Mouse (Mus musculus): ENCODE results near the gene Anks4b. TPM values are rescaled to one million over a fixed set of nuclear protein-coding genes. Genes with fewer than 3 reads are reported as not detected.

Anks4b gene
- polyA plus RNA-seq, 1 experiment from 2014 or later = not detected

GRCm38 (mm10) chr7:120192207-120192606 lies 18.5 kb downstream of the Anks4b start:
- Histone ChIP-seq H3K36me3 (replicated peaks; ENCODE audit: control insufficient read depth, insufficient read depth, low read depth, low read length) (no peaks in the 10 kb centered on the region), H3K9me3 (replicated peaks; ENCODE audit: control insufficient read depth, low read length) (no peaks in the 10 kb centered on the region), H3K4me2 (ENCODE audit: low read depth, low read length) (no peak overlapping the region), H3K4me3 (ENCODE audit: low read depth, low read length) (no peak overlapping the region), H3K9ac (replicated peaks; ENCODE audit: low read length) (no peak overlapping the region), H3K4me1 (ENCODE audit: control insufficient read depth, insufficient read depth, low read length) (no peaks in the 10 kb centered on the region), H3K27ac (replicated peaks; ENCODE audit: low read depth, low read length) (no peak overlapping the region), H3K27me3 (ENCODE audit: control insufficient read depth, insufficient read depth, low read length) (no peaks in the 10 kb centered on the region)
- no peak for ATAC-seq (replicated peaks; ENCODE audit: insufficient number of reproducible peaks, low FRiP score, low TSS enrichment, low read depth)
- WGBS = 52% methylated on average over 3 of the region's 3 CpGs
- no peak for DNase-seq (ENCODE audit: low spot score)

- H3K27ac ChIP-seq (replicated peaks; ENCODE audit: low read depth, low read length) = no peak overlapping the region
- H3K9ac ChIP-seq (replicated peaks; ENCODE audit: low read length) = no peak overlapping the region
- no peaks in the 10 kb centered on the region for H3K9me3 ChIP-seq (replicated peaks; ENCODE audit: control insufficient read depth, low read length)
- no peak overlapping the region for H3K4me3 ChIP-seq (ENCODE audit: low read depth, low read length)
- no peak for ATAC-seq (replicated peaks; ENCODE audit: insufficient number of reproducible peaks, low FRiP score, low TSS enrichment, low read depth)
- no peaks in the 10 kb centered on the region for H3K27me3 ChIP-seq (ENCODE audit: control insufficient read depth, insufficient read depth, low read length)
- DNase-seq (ENCODE audit: low spot score) = no peak
- no peaks in the 10 kb centered on the region for H3K36me3 ChIP-seq (replicated peaks; ENCODE audit: control insufficient read depth, insufficient read depth, low read depth, low read length)
- no peak overlapping the region for H3K4me2 ChIP-seq (ENCODE audit: low read depth, low read length)
- 79% methylated on average over 6 of the region's 6 CpGs for WGBS
- no peaks in the 10 kb centered on the region for H3K4me1 ChIP-seq (ENCODE audit: control insufficient read depth, insufficient read depth, low read length)
These were observed 19.2 kb downstream of the Anks4b start for GRCm38 (mm10) chr7:120192816-120193215.

GRCm38 (mm10) chr7:120195207-120195606 lies 21.5 kb downstream of the Anks4b start:
- H3K9me3 ChIP-seq (replicated peaks; ENCODE audit: control insufficient read depth, low read length) = no peaks in the 10 kb centered on the region
- ATAC-seq (replicated peaks; ENCODE audit: insufficient number of reproducible peaks, low FRiP score, low TSS enrichment, low read depth) (no peak), DNase-seq (ENCODE audit: low spot score) (no peak)
- no peak overlapping the region for H3K27ac ChIP-seq (replicated peaks; ENCODE audit: low read depth, low read length)
- H3K9ac ChIP-seq (replicated peaks; ENCODE audit: low read length) = no peak overlapping the region
- H3K4me2 ChIP-seq (ENCODE audit: low read depth, low read length) = no peak overlapping the region
- no peaks in the 10 kb centered on the region for H3K36me3 ChIP-seq (replicated peaks; ENCODE audit: control insufficient read depth, insufficient read depth, low read depth, low read length)
- H3K4me1 ChIP-seq (ENCODE audit: control insufficient read depth, insufficient read depth, low read length) = no peaks in the 10 kb centered on the region
- H3K4me3 ChIP-seq (ENCODE audit: low read depth, low read length) = no peak overlapping the region
- WGBS = 76% methylated on average over 4 of the region's 4 CpGs
- H3K27me3 ChIP-seq (ENCODE audit: control insufficient read depth, insufficient read depth, low read length) = no peaks in the 10 kb centered on the region

- Histone ChIP-seq H3K9me3 (replicated peaks; ENCODE audit: control insufficient read depth, low read length) (no peaks in the 10 kb centered on the region), H3K27ac (replicated peaks; ENCODE audit: low read depth, low read length) (no peak overlapping the region), H3K9ac (replicated peaks; ENCODE audit: low read length) (peak overlapping the region; percentile 46), H3K4me2 (ENCODE audit: low read depth, low read length) (peak overlapping the region; percentile 67), H3K27me3 (ENCODE audit: control insufficient read depth, insufficient read depth, low read length) (no peaks in the 10 kb centered on the region), H3K4me3 (ENCODE audit: low read depth, low read length) (peak overlapping the region; percentile 41), H3K4me1 (ENCODE audit: control insufficient read depth, insufficient read depth, low read length) (peaks cover 2% of the 10 kb centered on the region; the same call in 1 of the 2 replicates), H3K36me3 (replicated peaks; ENCODE audit: control insufficient read depth, insufficient read depth, low read depth, low read length) (no peaks in the 10 kb centered on the region)
- DNase-seq (ENCODE audit: low spot score) = no peak
- under 1% methylated on average over 14 of the region's 14 CpGs for WGBS
- ATAC-seq (replicated peaks; ENCODE audit: insufficient number of reproducible peaks, low FRiP score, low TSS enrichment, low read depth) = no peak
These were observed 27.6 kb downstream of the Anks4b start for GRCm38 (mm10) chr7:120201231-120201744.

- H3K4me2 ChIP-seq (ENCODE audit: low read depth, low read length) = peak within 1 kb of the TSS; percentile 67
- H3K4me1 ChIP-seq (ENCODE audit: control insufficient read depth, insufficient read depth, low read length) = peaks cover 2% of the 10 kb centered on the region; the same call in 1 of the 2 replicates
- no peaks in the 10 kb centered on the region for H3K9me3 ChIP-seq (replicated peaks; ENCODE audit: control insufficient read depth, low read length)
- H3K4me3 ChIP-seq (ENCODE audit: low read depth, low read length) = peak within 1 kb of the TSS; percentile 41
- H3K9ac ChIP-seq (replicated peaks; ENCODE audit: low read length) = peak within 1 kb of the TSS; percentile 46
- no peaks in the 10 kb centered on the region for H3K36me3 ChIP-seq (replicated peaks; ENCODE audit: control insufficient read depth, insufficient read depth, low read depth, low read length)
- WGBS = 3% methylated on average over 26 of the region's 26 CpGs
- DNase-seq (ENCODE audit: low spot score) (peak; percentile 55), ATAC-seq (replicated peaks; ENCODE audit: insufficient number of reproducible peaks, low FRiP score, low TSS enrichment, low read depth) (0 out of 2 replicates have a peak, but pooled peaks have one; percentile 20)
- no peaks in the 10 kb centered on the region for H3K27me3 ChIP-seq (ENCODE audit: control insufficient read depth, insufficient read depth, low read length)
- no peak within 1 kb of the TSS for H3K27ac ChIP-seq (replicated peaks; ENCODE audit: low read depth, low read length)
These were observed 28.1 kb downstream of the Anks4b start, which contains the start of gene Crym for GRCm38 (mm10) chr7:120201771-120202170. TSS of gene Crym (minus strand) at chr7:120202111.

GRCm38 (mm10) chr7:120203789-120204188 lies 30.1 kb downstream of the Anks4b start, which contains the start of gene Abca14:
TSS of gene Abca14 (plus strand) at chr7:120203961.
- DNase-seq (ENCODE audit: low spot score) (peak; percentile 93), ATAC-seq (replicated peaks; ENCODE audit: insufficient number of reproducible peaks, low FRiP score, low TSS enrichment, low read depth) (peak; percentile 81)
- Histone ChIP-seq H3K36me3 (replicated peaks; ENCODE audit: control insufficient read depth, insufficient read depth, low read depth, low read length) (no peaks in the 10 kb centered on the region), H3K4me3 (ENCODE audit: low read depth, low read length) (no peak within 1 kb of the TSS), H3K9ac (replicated peaks; ENCODE audit: low read length) (no peak within 1 kb of the TSS), H3K27ac (replicated peaks; ENCODE audit: low read depth, low read length) (no peak within 1 kb of the TSS), H3K9me3 (replicated peaks; ENCODE audit: control insufficient read depth, low read length) (no peaks in the 10 kb centered on the region), H3K4me1 (ENCODE audit: control insufficient read depth, insufficient read depth, low read length) (peaks cover 2% of the 10 kb centered on the region; the same call in 1 of the 2 replicates), H3K4me2 (ENCODE audit: low read depth, low read length) (no peak within 1 kb of the TSS), H3K27me3 (ENCODE audit: control insufficient read depth, insufficient read depth, low read length) (no peaks in the 10 kb centered on the region)
- 5% methylated on average over 26 of the region's 26 CpGs for WGBS

- ATAC-seq (replicated peaks; ENCODE audit: insufficient number of reproducible peaks, low FRiP score, low TSS enrichment, low read depth) = no peak
- Histone ChIP-seq H3K9me3 (replicated peaks; ENCODE audit: control insufficient read depth, low read length) (no peaks in the 10 kb centered on the region), H3K4me1 (ENCODE audit: control insufficient read depth, insufficient read depth, low read length) (peaks cover 2% of the 10 kb centered on the region; the same call in 1 of the 2 replicates), H3K4me3 (ENCODE audit: low read depth, low read length) (no peak overlapping the region), H3K4me2 (ENCODE audit: low read depth, low read length) (no peak overlapping the region), H3K9ac (replicated peaks; ENCODE audit: low read length) (no peak overlapping the region), H3K27ac (replicated peaks; ENCODE audit: low read depth, low read length) (no peak overlapping the region), H3K36me3 (replicated peaks; ENCODE audit: control insufficient read depth, insufficient read depth, low read depth, low read length) (no peaks in the 10 kb centered on the region), H3K27me3 (ENCODE audit: control insufficient read depth, insufficient read depth, low read length) (no peaks in the 10 kb centered on the region)
- 69% methylated on average over 9 of the region's 9 CpGs for WGBS
- no peak for DNase-seq (ENCODE audit: low spot score)
These were observed 32.3 kb downstream of the Anks4b start for GRCm38 (mm10) chr7:120205989-120206388.

GRCm38 (mm10) chr7:120228541-120228940 lies 54.9 kb downstream of the Anks4b start:
- Histone ChIP-seq H3K4me3 (ENCODE audit: low read depth, low read length) (no peak overlapping the region), H3K36me3 (replicated peaks; ENCODE audit: control insufficient read depth, insufficient read depth, low read depth, low read length) (no peaks in the 10 kb centered on the region), H3K9me3 (replicated peaks; ENCODE audit: control insufficient read depth, low read length) (no peaks in the 10 kb centered on the region), H3K27me3 (ENCODE audit: control insufficient read depth, insufficient read depth, low read length) (no peaks in the 10 kb centered on the region), H3K4me1 (ENCODE audit: control insufficient read depth, insufficient read depth, low read length) (no peaks in the 10 kb centered on the region), H3K9ac (replicated peaks; ENCODE audit: low read length) (no peak overlapping the region), H3K27ac (replicated peaks; ENCODE audit: low read depth, low read length) (no peak overlapping the region), H3K4me2 (ENCODE audit: low read depth, low read length) (no peak overlapping the region)
- no peak for DNase-seq (ENCODE audit: low spot score)
- no peak for ATAC-seq (replicated peaks; ENCODE audit: insufficient number of reproducible peaks, low FRiP score, low TSS enrichment, low read depth)

Data from embryonic facial prominence, embryonic 11.5 days (tissue).